ENCODE assay signal across 8 mouse cellular contexts in the genomic region with DNA sequence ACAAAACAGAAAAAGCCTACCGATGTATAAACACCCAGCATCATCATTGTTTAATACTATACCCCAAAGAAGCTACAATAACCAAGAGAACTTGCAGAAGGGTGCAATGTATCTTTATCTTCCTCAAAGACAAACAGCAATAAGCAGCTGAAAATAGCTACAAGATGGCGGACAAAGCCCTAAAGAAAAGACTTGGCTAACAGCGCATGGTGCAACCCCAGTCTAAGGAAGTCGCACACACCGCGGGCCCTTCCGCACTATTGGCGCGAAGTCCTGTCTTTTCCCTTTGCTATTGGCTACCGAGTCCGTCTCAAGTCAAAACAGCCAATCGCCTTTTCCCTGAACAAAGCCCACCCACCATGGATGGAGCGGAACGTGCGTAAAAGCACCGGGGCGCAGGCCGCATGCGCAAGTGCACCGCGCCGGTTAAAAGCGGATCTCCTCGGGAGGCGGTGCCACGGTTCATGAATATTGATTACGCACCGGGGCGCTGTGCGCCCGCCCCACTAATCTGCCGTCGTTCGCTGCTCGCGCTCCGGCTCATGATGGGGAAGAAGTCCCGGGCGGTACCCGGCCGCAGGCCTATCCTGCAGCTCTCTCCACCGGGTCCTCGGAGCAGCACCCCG. TPM values are rescaled to one million over a fixed set of nuclear protein-coding genes. Genes with fewer than 3 reads are reported as not detected.
DNase-seq lines count a peak whose midpoint lies in the region; ATAC-seq and TF ChIP-seq lines count a peak whose summit lies in the region.

A gene (plus strand): TSS at position 318 of the 626 bp plus-strand sequence.

- TF ChIP-seq RAD21 in MEL (IDR thresholded peaks at IDR 0.05; ENCODE audit: low read depth, low read length) = no peak

- WGBS in cerebellum, adult 2 months = under 1% methylated on average over 44 of the region's 44 CpGs
- 1% methylated on average over 44 of the region's 44 CpGs for WGBS in forebrain, postnatal 0 days
- WGBS in lung, embryonic 15.5 days = under 1% methylated on average over 44 of the region's 44 CpGs

- TF ChIP-seq CTCF in MEL (IDR thresholded peaks at IDR 0.05 in 2 of 3, conservative IDR thresholded peaks at IDR 0.05 in 1 of 3; ENCODE audit: control insufficient read depth in 1 of 3, insufficient read depth in 1 of 3, low read depth in 2 of 3, low read length in 3 of 3, poor library complexity in 1 of 3, severe bottlenecking in 1 of 3) = no peak
- no peak for TF ChIP-seq CTCF in cerebellum, adult 2 months (IDR thresholded peaks at IDR 0.05; ENCODE audit: borderline replicate concordance, insufficient read depth, low read depth, low read length)
- peak; percentile 21 for TF ChIP-seq CTCF in forebrain, postnatal 0 days (IDR thresholded peaks at IDR 0.05; ENCODE audit: low read depth)

- peaks cover 44% of the 10 kb centered on the region for H3K79me2 ChIP-seq in MEL (ENCODE audit: control insufficient read depth, insufficient read depth, low read length, poor library complexity)

- peak; percentile 74 to 96; a peak in 3 of 4 replicates for TF ChIP-seq POLR2A in MEL (IDR thresholded peaks at IDR 0.05; ENCODE audit: control insufficient read depth in 1 of 2, insufficient read depth in 1 of 2, low read depth in 1 of 2, low read length in 2 of 2, poor library complexity in 1 of 2)
- peak; percentile 56; the same call in 1 of the 2 replicates for TF ChIP-seq POLR2A in cerebellum, adult 2 months (IDR thresholded peaks at IDR 0.05; ENCODE audit: borderline replicate concordance, insufficient read depth, low read length)

- peak; percentile 99 for DNase-seq in MEL (ENCODE audit: low read depth, low spot score)
- DNase-seq in cerebellum, adult 2 months = peak; percentile 98 to 99
- DNase-seq in forebrain, postnatal 0 days = peak; percentile 99
- peak; percentile 97 for DNase-seq in heart, postnatal 4 days
- peak; percentile 99 for DNase-seq in layer of hippocampus, adult 8-10 months (ENCODE audit: low spot score in 2 of 2)
- DNase-seq in ovary, adult 18-20 months (ENCODE audit: low spot score) = peak; percentile 98
- peak; percentile 99 for DNase-seq in thymus, postnatal 0 days (ENCODE audit: low spot score)

- H3K4me1 ChIP-seq in MEL (ENCODE audit: control insufficient read depth in 1 of 2, insufficient read depth in 2 of 2, low read length in 2 of 2) = peaks cover 8 to 25% of the 10 kb centered on the region in 2 experiments
- no peaks in the 10 kb centered on the region for H3K4me1 ChIP-seq in cerebellum, adult 2 months (ENCODE audit: control insufficient read depth, insufficient read depth, low read length)
- H3K4me1 ChIP-seq in forebrain, postnatal 0 days (ENCODE audit: insufficient read depth) = peaks cover 4% of the 10 kb centered on the region; the same call in 1 of the 2 replicates
- peaks cover 7% of the 10 kb centered on the region for H3K4me1 ChIP-seq in lung, embryonic 15.5 days

- peak within 1 kb of the TSS; percentile 98 for H3K9ac ChIP-seq in MEL (ENCODE audit: control insufficient read depth, low read depth, low read length, poor library complexity, severe bottlenecking)
- peak within 1 kb of the TSS; percentile 98 for H3K9ac ChIP-seq in forebrain, postnatal 0 days
- peak within 1 kb of the TSS; percentile 92 for H3K9ac ChIP-seq in lung, embryonic 15.5 days

- TF ChIP-seq EP300 in MEL (IDR thresholded peaks at IDR 0.05; ENCODE audit: low read depth in 1 of 2, low read length in 2 of 2) = no peak

- H3K9me3 ChIP-seq in MEL (replicated peaks; ENCODE audit: insufficient read depth, low read length) = no peaks in the 10 kb centered on the region
- no peaks in the 10 kb centered on the region for H3K9me3 ChIP-seq in forebrain, postnatal 0 days (ENCODE audit: low read length)
- no peaks in the 10 kb centered on the region for H3K9me3 ChIP-seq in lung, embryonic 15.5 days

- peak within 1 kb of the TSS; percentile 84 to 86 for H3K4me3 ChIP-seq in MEL (ENCODE audit: control insufficient read depth in 1 of 2, insufficient read depth in 1 of 2, low read depth in 2 of 2, low read length in 2 of 2)
- peak within 1 kb of the TSS; percentile 99 for H3K4me3 ChIP-seq in cerebellum, adult 2 months (replicated peaks; ENCODE audit: insufficient read depth, low read depth, low read length)
- H3K4me3 ChIP-seq in forebrain, postnatal 0 days (ENCODE audit: low read depth, low read length) = peak within 1 kb of the TSS; percentile 89
- peak within 1 kb of the TSS; percentile 84 for H3K4me3 ChIP-seq in lung, embryonic 15.5 days

- H3K4me2 ChIP-seq in forebrain, postnatal 0 days (ENCODE audit: low read depth) = peak within 1 kb of the TSS; percentile 66
- H3K4me2 ChIP-seq in lung, embryonic 15.5 days = peak within 1 kb of the TSS; percentile 65

- no peaks in the 10 kb centered on the region for H3K27me3 ChIP-seq in MEL (ENCODE audit: control insufficient read depth in 1 of 2, insufficient read depth in 2 of 2, low read length in 2 of 2)
- H3K27me3 ChIP-seq in cerebellum, adult 2 months (ENCODE audit: control insufficient read depth, insufficient read depth, low read length) = no peaks in the 10 kb centered on the region
- H3K27me3 ChIP-seq in forebrain, postnatal 0 days (ENCODE audit: insufficient read depth, low read length) = no peaks in the 10 kb centered on the region
- no peaks in the 10 kb centered on the region for H3K27me3 ChIP-seq in lung, embryonic 15.5 days

- H3K36me3 ChIP-seq in MEL (ENCODE audit: control insufficient read depth in 1 of 2, insufficient read depth in 2 of 2, low read length in 2 of 2) = peaks cover 11 to 38% of the 10 kb centered on the region in 2 experiments
- H3K36me3 ChIP-seq in forebrain, postnatal 0 days (ENCODE audit: insufficient read depth) = 0 out of 2 replicates have a peak, but pooled peaks cover 3% of the 10 kb centered on the region
- peaks cover 11% of the 10 kb centered on the region; the same call in 1 of the 2 replicates for H3K36me3 ChIP-seq in lung, embryonic 15.5 days

- ATAC-seq in forebrain, postnatal 0 days = peak; percentile 99
- peak; percentile 99 for ATAC-seq in lung, embryonic 15.5 days (ENCODE audit: borderline replicate concordance, extremely low read depth, low FRiP score, low TSS enrichment)

- peak within 1 kb of the TSS; percentile 92 for H3K27ac ChIP-seq in MEL (ENCODE audit: control insufficient read depth, low read depth, low read length)
- peak within 1 kb of the TSS; percentile 50 for H3K27ac ChIP-seq in cerebellum, adult 2 months (ENCODE audit: insufficient read depth, low read length)
- peak within 1 kb of the TSS; percentile 99 for H3K27ac ChIP-seq in forebrain, postnatal 0 days (ENCODE audit: low read depth, low read length)
- H3K27ac ChIP-seq in lung, embryonic 15.5 days = peak within 1 kb of the TSS; percentile 96

TF ChIP-seq in MEL, 35 proteins besides CTCF, POLR2A, EP300 and RAD21 (continues in another document):
- TF ChIP-seq MYB (IDR thresholded peaks at IDR 0.05; ENCODE audit: low read depth, low read length) (no peak), ETS1 (IDR thresholded peaks at IDR 0.05; ENCODE audit: low read depth, low read length) (peak; percentile 7; the same call in 1 of the 2 replicates), E2F4 (IDR thresholded peaks at IDR 0.05; ENCODE audit: borderline replicate concordance, low read depth, low read length) (peak; percentile 95; the same call in 1 of the 2 replicates), POLR2AphosphoS5 (IDR thresholded peaks at IDR 0.05; ENCODE audit: borderline replicate concordance, low read depth, low read length) (peak; percentile 86; the same call in 1 of the 2 replicates), MAZ (IDR thresholded peaks at IDR 0.05; ENCODE audit: low read depth, low read length) (no peak), GABPA (IDR thresholded peaks at IDR 0.05; ENCODE audit: low read depth, low read length) (no peak), ZKSCAN1 (IDR thresholded peaks at IDR 0.05; ENCODE audit: low read depth, low read length) (no peak), ZMIZ1 (IDR thresholded peaks at IDR 0.05; ENCODE audit: low read depth, low read length) (peak; percentile 66; the same call in 1 of the 2 replicates), POLR2AphosphoS2 (IDR thresholded peaks at IDR 0.05; ENCODE audit: low read length) (peak; percentile 35; the same call in 1 of the 2 replicates), ZNF384 (IDR thresholded peaks at IDR 0.05; ENCODE audit: low read depth, low read length) (no peak), NELFE (IDR thresholded peaks at IDR 0.05; ENCODE audit: low read depth, low read length) (peak; percentile 89), MYC (IDR thresholded peaks at IDR 0.05; ENCODE audit: low read depth, low read length) (peak; percentile 99), TAL1 (IDR thresholded peaks at IDR 0.05; ENCODE audit: low read length) (no peak), ELF1 (IDR thresholded peaks at IDR 0.05; ENCODE audit: low read depth, low read length) (peak; percentile 92), CHD2 (IDR thresholded peaks at IDR 0.05; ENCODE audit: low read length) (no peak), TCF12 (IDR thresholded peaks at IDR 0.05; ENCODE audit: low read depth, low read length) (peak; percentile 5; the same call in 1 of the 2 replicates), HCFC1 (IDR thresholded peaks at IDR 0.05; ENCODE audit: low read depth, low read length) (peak; percentile 78), ZC3H11A (IDR thresholded peaks at IDR 0.05; ENCODE audit: low read depth, low read length) (no peak), MXI1 (IDR thresholded peaks at IDR 0.05; ENCODE audit: low read depth, low read length) (peak; percentile 13; the same call in 1 of the 2 replicates), BHLHE40 (IDR thresholded peaks at IDR 0.05; ENCODE audit: borderline replicate concordance, low read depth, low read length) (no peak), SIN3A (IDR thresholded peaks at IDR 0.05; ENCODE audit: low read length) (peak; percentile 10; the same call in 1 of the 2 replicates), USF1 (IDR thresholded peaks at IDR 0.05; ENCODE audit: low read depth, low read length) (no peak), USF2 (IDR thresholded peaks at IDR 0.05; ENCODE audit: borderline replicate concordance in 1 of 2, insufficient read depth in 1 of 2, low read depth in 1 of 2, low read length in 2 of 2) (no peak)

RNA-seq across cellular contexts. Expression of the gene that starts here (rescaled TPM):
- 39.5 and 42.1 TPM in 2 replicates for total RNA-seq in MEL (2012; rRNA removed)
- polyA plus RNA-seq in MEL (2012; ENCODE audit: insufficient read depth in 1 of 2, insufficient read length in 2 of 2, low read depth in 1 of 2, low replicate concordance in 2 of 2, missing spikeins in 1 of 2) = 100 to 1,000 TPM in 1 of 2 experiments, 10 to 100 TPM in 1; 73.7 to 353 TPM
- polyA plus RNA-seq in cerebellum, adult 2 months (2012; rRNA removed) = 98.4 and 105 TPM in 2 replicates
- 77.0 and 98.6 TPM in 2 replicates for total RNA-seq in forebrain, postnatal 0 days (2014; rRNA removed)
- polyA plus RNA-seq in forebrain, postnatal 0 days (2015; fragmentation: Nextera tagmentation; extraction: Ambion mirVana) = 28.4 and 48.8 TPM in 2 replicates
- 10 to 100 TPM; 38.2 to 44.0 TPM for total RNA-seq in heart, postnatal 4 days (2021)
- total RNA-seq in layer of hippocampus, adult 8-10 months (2022) = 10 to 100 TPM; 57.8 to 83.0 (median 62.5) TPM
- polyA plus RNA-seq in lung, embryonic 15.5 days (2015; fragmentation: Nextera tagmentation; extraction: Ambion mirVana) = 77.6 and 89.0 TPM in 2 replicates
- polyA plus RNA-seq in thymus, postnatal 0 days (2015; fragmentation: Nextera tagmentation; extraction: Ambion mirVana) = 58.6 and 82.8 TPM in 2 replicates

Comparison
In these comparisons a context has a peak if more than half of its experiments do, and no peak if none do; other contexts are left out.
1. Peak in every context shown above with its lines: DNase-seq, ATAC-seq, H3K4me3 ChIP-seq and H3K27ac ChIP-seq.